Mouse (Mus musculus): Measurements from ENCODE around the gene Rrad.

Gene Rrad

DNA sequence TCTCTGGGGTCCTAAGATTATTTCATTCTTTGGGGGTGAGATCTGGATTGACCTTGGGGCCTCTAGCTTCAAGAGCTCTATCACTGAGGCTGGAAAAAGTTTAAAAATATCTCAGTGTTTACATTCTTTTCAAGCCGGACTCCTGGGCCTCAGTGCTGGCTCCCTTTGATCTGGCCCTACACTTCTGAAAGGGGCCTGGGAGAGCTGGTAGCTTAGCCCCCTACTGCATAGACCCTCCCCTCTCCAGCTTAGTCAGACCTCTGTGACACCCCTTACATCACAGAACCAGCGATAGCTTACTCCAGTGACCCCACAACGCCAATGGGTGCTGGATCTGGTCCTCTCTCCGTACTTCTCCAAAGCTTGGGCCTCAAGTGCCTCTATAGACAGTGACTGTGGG lies 19.5 kb downstream of the Rrad start:
- DNase-seq: no peak

DNA sequence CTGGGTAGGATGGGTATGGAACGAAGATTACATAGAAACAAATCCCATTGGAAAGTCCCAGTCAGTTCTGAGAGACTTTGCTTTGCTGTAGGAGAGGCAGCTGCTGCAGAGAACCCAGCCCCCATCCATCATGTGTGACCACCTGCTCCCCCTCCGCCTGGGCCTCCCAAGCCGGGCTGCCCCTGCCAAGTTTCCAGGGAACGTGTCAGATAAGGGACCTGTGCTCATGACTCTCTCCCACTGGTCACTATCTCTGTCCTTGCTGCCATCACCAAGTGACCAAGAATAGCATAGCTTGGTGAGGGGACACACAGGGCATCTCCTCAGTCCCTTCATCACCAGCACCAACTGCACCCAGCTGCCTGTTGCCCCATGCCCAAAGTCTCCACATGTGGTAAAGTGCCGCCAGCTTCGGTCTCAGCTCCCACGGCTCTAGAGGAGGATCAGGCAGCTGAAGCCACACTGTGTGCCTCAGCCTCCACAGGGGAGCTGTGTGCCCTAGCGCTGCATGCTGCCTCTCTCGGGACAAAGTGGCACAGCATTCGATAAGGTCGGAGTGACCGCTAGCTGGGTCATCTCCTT lies 20.9 kb downstream of the Rrad start:
- no peak for DNase-seq

DNA sequence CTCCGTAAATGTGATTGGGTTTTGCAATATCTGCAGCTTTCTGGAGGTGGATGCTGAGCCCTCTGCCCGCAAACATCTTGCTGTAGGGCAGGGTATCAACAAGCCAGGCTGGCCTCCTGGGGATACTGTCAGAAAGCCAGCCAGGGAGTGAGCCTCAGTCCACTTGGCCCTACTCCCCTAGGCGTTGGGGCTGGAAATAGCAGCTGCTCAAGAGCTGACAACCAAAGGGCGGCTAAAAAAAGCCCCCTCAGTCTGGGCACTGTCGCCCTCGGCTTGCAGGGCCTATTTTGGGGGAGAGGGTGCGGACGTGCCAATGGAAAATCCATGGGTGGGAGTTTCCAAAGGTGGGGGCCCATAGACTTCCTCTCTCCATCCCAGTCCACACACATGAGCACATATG lies 21.9 kb downstream of the Rrad start:
- no peak for DNase-seq

DNA sequence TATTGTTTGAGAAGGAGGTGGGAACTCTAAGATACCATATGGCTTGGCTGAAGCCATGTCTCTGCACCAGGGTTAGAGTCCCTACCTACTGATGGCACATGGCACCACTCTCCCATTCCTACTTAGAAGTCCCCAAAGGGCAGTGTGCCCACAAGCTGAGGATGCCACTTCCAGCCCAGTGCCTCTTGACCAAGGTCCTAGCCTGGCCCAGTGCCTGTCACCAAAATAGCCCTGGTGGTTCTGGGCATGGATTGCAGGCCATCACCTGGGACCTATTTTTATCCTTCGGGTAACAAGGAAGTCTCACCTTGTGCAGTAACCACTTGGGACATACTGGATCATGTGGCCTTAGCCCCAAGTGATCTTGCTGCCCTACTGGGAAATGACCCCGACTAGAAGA lies 23.2 kb downstream of the Rrad start:
- no peak for DNase-seq

DNA sequence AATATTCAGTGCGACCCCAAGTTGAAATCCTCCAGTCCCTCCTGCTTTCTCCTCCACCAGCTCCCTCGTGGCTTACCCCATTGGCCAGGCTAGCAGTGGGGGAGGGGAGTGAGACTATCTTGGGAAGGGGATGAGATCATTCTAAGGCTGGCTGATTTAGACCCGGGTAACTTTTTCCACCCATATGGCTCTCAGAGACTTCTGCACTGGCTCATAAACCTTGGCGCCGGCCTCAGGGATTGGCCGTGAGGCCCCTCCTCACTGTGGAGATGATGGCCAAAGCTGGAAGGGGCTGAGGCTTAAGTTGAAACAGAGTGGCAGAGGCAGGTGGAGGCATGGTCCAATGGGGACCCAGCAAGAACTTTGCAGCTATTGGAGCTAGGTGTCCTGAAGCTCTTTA lies 24.8 kb downstream of the Rrad start:
- no peak for DNase-seq

DNA sequence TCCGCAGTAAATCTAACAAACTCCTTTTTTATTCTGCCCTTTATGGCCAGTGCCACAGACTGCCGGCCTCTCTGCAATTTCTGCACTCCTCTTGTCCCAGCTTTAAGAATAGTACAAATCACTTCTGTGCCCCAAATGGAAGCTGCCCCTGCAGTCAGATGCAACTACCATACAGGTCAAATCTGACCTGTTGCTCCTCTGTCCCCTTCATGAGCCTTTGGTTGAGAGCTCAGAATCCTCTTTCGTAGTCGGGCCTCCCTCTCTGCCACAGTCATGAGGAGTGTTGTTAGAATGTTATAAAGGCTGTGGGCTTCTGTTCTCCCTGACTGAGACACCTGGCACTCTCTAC lies 27.9 kb downstream of the Rrad start:
- no peak for DNase-seq

DNA sequence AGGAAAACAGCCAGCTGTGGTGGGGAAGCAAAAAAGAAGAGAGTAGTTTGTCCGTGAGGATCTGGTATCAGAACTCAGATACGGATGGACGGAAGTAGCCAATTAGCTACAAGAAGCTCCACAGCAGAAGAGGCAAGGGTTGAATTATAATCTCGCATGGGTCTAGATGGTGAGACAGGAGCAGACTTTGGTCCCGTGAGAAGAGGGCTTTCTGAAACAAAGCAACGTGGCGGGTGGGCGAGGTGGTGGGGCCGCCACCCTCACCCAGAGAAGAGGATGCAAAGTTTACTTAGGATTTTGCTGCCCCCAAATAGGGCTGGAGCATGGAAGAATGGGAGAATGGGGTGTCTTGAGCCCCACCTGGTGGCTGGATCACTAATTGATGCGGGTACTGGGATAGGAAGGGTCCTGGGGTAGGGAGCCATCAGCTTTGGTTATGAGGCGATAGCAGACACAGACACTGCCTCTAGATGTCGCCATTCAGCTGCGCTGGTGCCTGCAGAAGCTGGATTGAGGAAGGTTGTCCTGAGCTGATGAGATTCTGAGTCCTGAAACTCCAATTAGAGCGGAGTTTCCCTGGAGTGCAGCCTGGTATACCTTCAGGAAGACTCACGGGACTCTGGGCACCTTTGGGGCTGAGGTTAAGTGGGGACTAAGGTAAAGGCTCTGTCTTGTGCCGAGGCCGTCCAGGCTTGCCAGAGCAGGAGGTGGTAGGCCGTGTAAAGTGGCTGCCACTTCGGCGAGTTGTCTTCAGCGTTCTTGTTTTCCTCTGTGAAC lies 28.5 kb downstream of the Rrad start:
- peak; percentile 81 for DNase-seq

DNA sequence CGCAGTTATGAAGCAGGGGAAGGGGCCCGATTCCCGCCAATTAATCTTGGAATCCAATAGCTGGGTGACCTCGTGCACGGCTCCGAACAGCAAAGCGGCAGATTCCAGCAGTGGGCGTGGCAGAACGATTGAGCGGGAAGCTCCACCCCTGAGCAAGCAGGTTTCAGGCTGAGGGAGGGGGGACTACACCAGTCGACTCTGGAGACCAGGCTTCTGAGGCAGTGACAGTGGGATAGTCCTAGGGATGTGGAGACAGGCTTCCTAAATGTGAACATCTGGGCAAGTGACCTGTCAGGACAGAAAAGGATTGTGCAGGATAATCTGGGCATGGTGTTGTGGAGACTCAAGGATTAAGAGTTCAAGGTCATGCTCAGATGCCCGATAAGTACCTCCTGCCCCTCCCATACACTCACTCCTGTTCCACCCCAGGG lies 29.2 kb downstream of the Rrad start:
- DNase-seq: no peak

DNA sequence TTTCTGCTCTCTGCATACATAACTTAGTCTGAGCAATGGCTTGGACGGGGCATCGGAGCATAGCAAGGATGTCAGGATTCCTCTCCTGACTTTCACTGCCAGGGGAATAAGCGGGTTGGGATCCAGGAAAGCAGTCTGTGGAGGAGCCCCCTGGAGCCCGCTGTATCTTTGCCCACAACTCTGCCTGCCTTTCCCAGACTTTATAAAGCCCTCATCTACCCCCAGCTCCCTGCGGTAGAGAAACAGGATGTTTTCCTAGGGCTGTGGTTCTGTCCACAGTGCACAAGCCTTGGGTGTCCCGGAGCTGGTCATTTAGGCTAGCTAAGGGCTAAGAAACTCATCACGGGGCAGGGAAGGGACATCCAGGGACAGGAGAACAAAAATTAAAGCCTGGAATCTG lies 29.7 kb downstream of the Rrad start:
- no peak for DNase-seq

DNA sequence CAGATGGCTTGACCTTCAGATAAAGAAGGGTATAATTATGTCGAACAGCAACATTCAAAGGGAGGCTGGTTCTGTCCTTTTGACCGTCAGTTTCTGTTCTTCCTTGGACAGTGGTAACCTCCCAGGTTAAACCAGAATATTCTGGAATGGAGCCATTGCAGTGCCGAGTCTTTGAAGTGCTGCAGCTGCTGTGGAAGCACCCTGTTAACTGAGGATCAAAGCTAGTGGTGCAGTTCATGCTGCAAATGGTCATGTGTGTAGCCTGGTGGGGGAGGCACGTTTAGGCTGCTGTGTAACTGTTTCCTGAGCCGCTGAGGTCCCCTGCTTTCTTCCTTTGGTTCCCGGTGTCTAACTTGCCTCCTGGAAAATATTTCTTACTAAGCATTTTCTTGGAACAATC lies 32.6 kb downstream of the Rrad start:
- DNase-seq: no peak

DNA sequence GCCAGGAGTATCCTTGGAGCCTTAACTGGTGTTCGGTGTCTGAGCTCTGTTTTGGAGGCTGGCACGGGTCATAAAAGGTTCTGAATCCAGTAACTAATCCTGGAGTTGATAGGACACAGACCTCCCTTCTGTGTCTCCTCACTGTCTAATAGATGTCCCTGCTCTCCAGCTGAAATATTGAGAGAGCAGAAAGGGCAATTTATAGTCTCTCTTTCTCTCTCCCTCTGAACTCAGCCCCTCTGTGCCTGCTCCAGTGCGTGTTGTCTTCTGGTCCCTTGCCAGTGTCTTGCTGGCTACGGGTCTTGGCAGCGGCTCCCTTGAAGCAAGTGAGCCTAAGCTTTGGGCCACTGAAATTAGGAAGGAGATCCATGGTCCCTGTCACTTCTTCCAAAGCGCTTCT lies 33.5 kb downstream of the Rrad start:
- no peak for DNase-seq

DNA sequence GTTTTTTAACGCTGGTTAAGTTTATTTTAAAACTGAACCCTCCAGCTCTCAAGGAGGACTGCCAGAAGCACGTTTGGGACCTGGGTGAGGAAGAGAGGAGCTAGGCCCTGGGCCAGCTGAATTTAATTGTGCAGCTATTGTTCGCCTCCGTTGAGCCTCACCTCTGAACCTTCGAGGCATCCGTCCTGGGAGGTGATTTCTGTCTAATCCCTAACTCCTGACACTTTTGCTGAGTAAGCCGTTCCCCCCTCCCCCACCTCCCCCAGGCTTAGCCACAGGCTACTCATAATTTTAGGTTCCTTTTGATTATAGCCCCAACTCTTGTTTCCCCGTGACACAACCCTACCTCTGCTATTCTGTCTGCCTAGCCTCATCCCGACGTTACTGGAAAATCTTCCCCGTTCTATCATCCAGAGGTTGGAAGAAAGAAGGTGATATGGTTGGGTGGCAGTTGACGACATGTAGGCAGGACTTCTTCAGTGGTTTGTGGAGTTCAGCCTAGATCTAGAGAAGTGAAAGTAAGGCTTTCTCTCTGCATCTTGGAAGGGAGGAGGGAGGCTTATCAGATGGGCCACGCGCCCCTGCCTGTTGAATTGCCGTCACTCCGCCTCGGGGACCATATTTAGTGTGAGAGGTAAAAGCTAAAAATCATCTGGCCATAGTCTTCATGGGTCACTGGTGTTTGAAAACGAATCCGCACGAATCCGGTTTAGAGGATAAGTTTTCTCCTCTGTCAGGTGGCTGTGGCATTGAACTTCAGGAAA lies 35.2 kb downstream of the Rrad start:
- no peak for DNase-seq

DNA sequence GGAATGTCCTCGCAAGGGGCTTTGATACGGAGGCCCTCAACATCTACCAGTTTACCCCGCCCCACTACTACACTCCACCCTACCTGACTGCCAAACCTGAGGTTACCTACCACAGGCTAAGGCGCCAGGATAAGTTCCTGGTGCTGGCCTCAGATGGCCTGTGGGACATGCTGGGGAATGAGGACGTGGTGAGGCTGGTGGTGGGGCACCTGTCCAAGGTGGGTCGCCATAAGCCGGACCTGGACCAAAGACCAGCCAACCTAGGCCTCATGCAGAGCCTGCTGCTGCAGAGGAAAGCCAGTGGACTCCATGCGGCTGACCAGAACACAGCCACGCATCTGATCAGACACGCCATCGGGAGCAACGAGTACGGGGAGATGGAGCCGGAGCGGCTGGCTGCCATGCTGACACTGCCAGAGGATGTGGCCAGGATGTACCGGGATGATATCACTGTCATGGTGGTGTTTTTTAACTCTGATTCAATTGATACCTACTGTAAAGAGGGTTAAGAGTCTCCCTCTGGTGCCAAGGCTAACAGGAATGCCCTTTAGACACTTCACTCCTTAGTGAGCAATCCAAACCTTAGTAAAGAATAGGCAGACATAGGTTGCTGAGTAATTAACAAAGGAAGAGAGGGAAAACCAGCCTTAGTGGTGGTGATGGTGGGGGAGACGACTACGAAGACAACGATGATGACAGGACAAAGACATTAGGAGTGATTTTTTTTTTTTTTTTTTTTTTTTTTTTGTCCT lies 36.3 kb downstream of the Rrad start:
- no peak for DNase-seq

DNA sequence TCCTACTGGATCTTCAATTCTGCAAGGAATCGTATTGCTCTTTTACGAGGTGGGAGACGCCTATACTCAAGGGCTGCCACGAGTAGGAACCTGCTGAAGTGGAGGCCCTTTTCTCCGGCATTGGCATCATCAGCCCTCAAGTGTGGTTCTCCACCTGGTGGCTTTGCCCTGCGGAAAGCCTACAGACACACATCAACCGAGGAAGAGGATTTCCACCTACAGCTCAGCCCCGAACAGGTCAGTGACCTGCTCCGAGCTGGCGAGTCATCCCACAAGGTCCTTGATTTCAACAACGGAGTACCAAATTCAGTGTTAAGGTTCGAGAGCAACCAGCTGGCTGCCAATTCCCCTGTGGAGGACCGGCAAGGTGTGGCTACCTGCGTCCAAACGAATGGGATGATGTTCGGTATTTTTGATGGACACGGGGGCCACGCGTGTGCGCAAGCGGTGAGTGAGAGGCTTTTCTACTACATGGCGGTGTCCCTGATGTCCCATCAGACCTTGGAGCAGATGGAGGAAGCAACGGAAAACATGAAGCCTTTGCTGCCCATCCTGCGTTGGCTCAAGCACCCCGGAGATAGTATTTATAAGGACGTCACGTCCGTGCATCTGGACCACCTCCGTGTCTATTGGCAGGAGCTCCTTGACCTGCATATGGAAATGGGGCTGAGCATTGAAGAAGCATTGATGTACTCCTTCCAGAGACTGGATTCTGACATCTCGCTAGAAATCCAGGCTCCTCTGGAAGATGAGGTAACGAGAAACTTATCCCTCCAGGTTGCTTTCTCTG lies 37.4 kb downstream of the Rrad start:
- no peak for DNase-seq

DNA sequence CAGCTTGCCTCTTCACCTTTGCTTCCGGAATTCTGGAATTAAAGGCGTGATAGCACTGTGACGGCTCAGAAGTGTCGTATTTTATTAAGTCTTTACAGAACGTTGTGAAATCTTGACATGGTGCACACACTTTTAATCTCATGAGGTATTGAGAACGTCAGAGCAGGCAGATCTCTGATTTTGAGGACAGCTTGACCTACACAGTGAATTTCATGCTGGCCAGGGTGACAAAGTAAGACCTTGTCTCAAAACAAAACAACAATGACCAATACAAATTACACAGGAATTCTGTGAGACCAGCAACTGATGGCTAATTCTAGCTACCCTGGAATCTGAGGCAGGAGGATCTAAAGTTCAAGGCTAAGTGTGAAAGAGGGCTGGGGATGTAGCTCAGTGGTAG lies 38.6 kb downstream of the Rrad start:
- DNase-seq: no peak

DNA sequence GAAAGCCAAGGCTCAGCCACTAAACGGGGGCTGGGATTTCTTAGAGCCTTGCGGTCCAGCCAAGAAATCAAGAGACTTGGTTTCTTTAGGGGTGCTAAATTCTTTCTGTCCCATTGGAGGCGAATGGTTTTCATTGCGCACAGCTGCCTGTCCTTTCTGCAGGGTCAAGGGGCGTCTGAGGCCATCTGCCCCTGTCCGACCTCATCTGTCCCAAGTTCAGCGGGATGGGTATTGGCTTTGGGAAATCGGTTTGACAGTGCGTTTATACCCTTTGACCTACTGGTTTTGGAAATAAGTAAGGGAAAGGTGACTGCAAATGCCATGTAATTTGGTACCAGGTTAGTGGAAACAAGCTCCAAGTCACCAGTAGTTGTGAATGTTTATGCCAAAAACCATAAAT lies 39.3 kb downstream of the Rrad start:
- DNase-seq: no peak

DNA sequence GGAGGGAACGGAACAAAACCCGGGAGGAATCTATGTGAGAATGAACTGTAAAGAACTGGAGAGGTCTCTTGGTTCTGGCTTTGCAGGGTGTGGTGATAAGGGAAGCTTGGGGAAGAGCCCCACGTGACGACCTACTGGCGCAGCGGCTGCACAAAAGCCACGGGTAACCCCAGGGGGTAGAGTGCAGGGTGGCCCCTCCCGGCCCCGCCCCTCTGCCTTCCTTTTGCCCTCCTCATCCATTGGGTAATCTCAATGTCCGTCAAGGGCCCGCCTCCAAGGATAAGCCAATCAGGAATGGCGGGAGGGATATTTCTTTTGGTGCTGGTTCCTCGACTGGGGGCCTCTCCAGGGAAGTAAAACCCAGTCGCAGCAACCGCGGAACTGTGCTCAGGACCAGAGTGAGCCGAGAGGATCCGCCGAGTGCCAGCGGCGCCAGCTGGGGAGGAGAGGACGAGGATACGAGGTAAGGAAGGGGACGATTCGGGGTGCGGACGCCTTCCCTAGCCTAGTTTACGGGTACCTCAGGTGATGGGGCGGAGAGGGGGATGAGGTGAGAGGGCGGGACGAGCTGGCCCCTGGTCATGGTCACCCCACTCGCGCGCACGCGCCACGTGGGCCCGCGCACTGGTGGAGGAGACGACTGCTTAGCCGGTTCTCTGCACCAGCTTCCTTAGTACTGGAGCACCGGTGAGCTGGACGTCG lies 39.8 kb downstream of the Rrad start, which contains the start of gene Pdp2:
Gene Pdp2 (plus strand): TSS at position 319 of the 702 bp plus-strand sequence.
- peak; percentile 91 to 92 for DNase-seq

DNA sequence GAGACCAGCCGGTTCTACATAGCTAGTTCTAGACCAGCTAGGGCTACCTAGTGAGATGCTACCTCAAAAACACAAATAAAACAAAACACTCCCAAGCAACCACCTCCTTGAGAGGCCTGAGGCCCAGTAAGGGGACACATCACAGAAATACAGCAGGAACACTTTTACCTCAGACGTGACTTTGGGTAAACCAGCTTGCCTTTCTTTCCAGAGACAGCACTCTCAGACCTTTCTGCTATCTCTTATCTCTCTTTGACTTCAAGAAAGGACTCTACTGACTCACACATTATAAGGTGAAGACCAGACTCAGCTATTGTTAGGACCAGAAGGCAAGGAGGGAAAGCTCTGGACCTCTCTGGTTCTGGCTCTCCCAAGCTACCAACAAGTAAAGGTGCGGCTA lies 40.8 kb downstream of the Rrad start:
- no peak for DNase-seq

DNA sequence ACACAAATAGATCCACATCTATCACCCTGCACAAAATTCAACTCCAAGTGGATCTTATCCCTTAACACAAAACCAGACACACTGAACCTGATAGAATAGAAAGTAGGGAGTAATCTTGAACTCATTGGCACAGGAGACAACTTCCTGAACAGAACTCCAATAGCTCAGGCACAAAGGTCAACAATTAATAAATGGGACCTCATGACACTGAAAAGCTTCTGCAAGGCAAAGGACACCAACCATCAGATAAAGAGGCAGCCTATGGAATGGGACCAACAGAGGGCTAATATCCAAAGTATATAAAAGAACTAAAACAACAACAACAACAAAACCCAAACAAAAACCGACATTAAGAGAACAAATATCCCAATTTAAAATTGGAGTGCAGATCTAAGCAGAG lies 46.6 kb downstream of the Rrad start:
- no peak for DNase-seq
